Mouse (Mus musculus): ENCODE results near the gene Plxna4.

GRCm38 (mm10) chr6:32420610-32421009 is 167.4 kb downstream of the Plxna4 start:
- TF ChIP-seq POLR2A (IDR thresholded peaks at IDR 0.05; ENCODE audit: low read depth, low read length) (no peak), CTCF (IDR thresholded peaks at IDR 0.05; ENCODE audit: borderline replicate concordance, insufficient read depth, low read length) (no peak)
